Mouse (Mus musculus): ENCODE measurements around the gene Klc1. TPM values are rescaled to one million over a fixed set of nuclear protein-coding genes. Genes with fewer than 3 reads are reported as not detected.
"Not testable (repeated sequence)": the region's sequence is repeated elsewhere in the genome, so short reads cannot be mapped to it uniquely, and the experiment has no call there.

The Klc1 gene
- polyA plus RNA-seq (2014; fragmentation: Nextera tagmentation; extraction: Ambion mirVana): 95.5 and 103 TPM in 2 replicates

DNA sequence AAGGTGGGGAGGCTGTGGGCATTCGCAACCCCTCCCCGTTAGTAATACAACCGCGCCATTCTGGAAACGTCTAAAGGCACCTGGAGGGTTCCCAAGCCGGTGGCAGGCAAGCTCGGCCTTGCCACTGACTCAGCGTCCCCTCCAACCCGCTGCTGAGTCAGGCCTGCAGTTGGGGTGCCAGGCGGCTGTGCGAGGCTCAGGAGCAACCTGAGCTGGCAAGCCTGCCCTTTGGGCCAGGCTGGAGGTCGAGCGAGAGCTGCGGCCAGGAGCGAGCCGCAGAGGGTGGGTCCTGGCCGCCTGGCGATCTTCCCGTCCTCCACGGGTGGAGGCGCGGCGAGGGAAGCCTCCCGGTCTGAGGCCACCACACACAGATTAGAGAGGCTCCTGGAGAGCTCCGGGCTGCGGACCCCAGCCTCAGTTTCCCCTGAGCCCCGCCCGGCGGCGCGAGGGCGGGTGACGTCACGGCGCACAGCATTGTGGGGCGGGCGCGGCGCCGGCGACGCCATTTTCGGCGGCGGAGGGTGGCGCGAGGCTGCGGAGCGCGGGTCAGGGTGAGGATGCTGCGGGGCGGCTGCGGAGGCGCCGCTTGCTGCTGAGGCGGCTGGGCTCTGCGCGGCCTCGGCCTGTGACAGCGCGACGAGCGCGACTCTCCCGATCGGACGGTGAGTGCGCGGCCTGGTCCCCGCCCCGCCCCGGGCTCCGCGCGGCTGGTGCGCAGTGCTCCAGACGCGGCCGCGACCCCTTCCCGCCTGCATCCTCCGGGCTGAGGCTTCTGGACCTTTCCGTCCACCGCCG is at the start of gene Klc1:
TSS of gene Klc1 (plus strand) at position 469 of the 795 bp plus-strand sequence.
- Histone ChIP-seq H3K27ac (replicated peaks; ENCODE audit: low read depth, low read length) (peak within 1 kb of the TSS; percentile 62), H3K36me3 (ENCODE audit: control insufficient read depth, insufficient read depth, low read length) (no peaks in the 10 kb centered on the region; the same call in 1 of the 2 replicates), H3K27me3 (ENCODE audit: control insufficient read depth, insufficient read depth, low read length) (no peaks in the 10 kb centered on the region), H3K9me3 (ENCODE audit: control insufficient read depth, low read length) (no peaks in the 10 kb centered on the region), H3K4me2 (ENCODE audit: low read depth, severe bottlenecking) (peak within 1 kb of the TSS; percentile 87), H3K9ac (ENCODE audit: low read length) (peak within 1 kb of the TSS; percentile 93), H3K4me1 (ENCODE audit: control insufficient read depth, insufficient read depth, low read length) (peaks cover 16% of the 10 kb centered on the region), H3K4me3 (ENCODE audit: low read depth, low read length) (peak within 1 kb of the TSS; percentile 95)
- DNase-seq (ENCODE audit: low spot score) (peak; percentile 84), ATAC-seq (ENCODE audit: insufficient number of reproducible peaks, low FRiP score, low TSS enrichment, low read depth) (peak; percentile 73)
- 1% methylated on average over 59 of the region's 85 CpGs for WGBS

- Histone ChIP-seq H3K4me2 (ENCODE audit: low read depth, severe bottlenecking) (no peak overlapping the region), H3K27me3 (ENCODE audit: control insufficient read depth, insufficient read depth, low read length) (no peaks in the 10 kb centered on the region), H3K4me3 (ENCODE audit: low read depth, low read length) (no peak overlapping the region), H3K4me1 (ENCODE audit: control insufficient read depth, insufficient read depth, low read length) (peaks cover 7% of the 10 kb centered on the region), H3K9me3 (ENCODE audit: control insufficient read depth, low read length) (no peaks in the 10 kb centered on the region), H3K9ac (ENCODE audit: low read length) (no peak overlapping the region), H3K27ac (replicated peaks; ENCODE audit: low read depth, low read length) (no peak overlapping the region), H3K36me3 (ENCODE audit: control insufficient read depth, insufficient read depth, low read length) (peaks cover 22% of the 10 kb centered on the region)
- no peak for ATAC-seq (ENCODE audit: insufficient number of reproducible peaks, low FRiP score, low TSS enrichment, low read depth)
- DNase-seq (ENCODE audit: low spot score): no peak
- 95% methylated on average over 10 of the region's 10 CpGs for WGBS
These were observed 48.6 kb upstream of the Klc1 start for GRCm38 (mm10) chr12:111710091-111710490.

DNA sequence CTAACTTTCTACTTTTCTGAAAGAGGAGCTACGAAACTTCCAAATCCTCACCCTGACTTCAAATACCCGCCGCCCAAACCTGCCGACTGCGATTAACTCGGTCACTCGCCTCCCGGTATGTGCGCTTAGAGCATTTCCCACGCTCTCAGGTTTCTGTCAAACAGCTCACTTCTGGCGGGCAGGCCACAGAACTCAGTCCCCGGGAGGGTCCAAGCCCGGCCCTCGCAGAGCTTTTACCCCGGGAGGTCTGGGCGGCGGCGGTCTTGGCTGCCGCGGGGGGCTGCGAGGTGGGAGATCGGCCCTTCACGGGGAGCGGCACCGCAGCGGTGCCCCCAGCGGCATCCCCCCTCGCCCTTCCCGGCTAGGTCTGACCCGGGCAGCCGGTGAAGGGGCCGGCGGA is 46.2 kb upstream of the Klc1 start:
- ATAC-seq (ENCODE audit: insufficient number of reproducible peaks, low FRiP score, low TSS enrichment, low read depth) (peak; percentile 65), DNase-seq (ENCODE audit: low spot score) (peak; percentile 64)
- Histone ChIP-seq H3K27me3 (ENCODE audit: control insufficient read depth, insufficient read depth, low read length) (no peaks in the 10 kb centered on the region), H3K4me1 (ENCODE audit: control insufficient read depth, insufficient read depth, low read length) (peaks cover 7% of the 10 kb centered on the region), H3K4me2 (ENCODE audit: low read depth, severe bottlenecking) (peak overlapping the region; percentile 84), H3K36me3 (ENCODE audit: control insufficient read depth, insufficient read depth, low read length) (peaks cover 22% of the 10 kb centered on the region), H3K9ac (ENCODE audit: low read length) (peak overlapping the region; percentile 93), H3K27ac (replicated peaks; ENCODE audit: low read depth, low read length) (peak overlapping the region; percentile 65), H3K4me3 (ENCODE audit: low read depth, low read length) (peak overlapping the region; percentile 99), H3K9me3 (ENCODE audit: control insufficient read depth, low read length) (no peaks in the 10 kb centered on the region)
- under 1% methylated on average over 33 of the region's 33 CpGs for WGBS

DNA sequence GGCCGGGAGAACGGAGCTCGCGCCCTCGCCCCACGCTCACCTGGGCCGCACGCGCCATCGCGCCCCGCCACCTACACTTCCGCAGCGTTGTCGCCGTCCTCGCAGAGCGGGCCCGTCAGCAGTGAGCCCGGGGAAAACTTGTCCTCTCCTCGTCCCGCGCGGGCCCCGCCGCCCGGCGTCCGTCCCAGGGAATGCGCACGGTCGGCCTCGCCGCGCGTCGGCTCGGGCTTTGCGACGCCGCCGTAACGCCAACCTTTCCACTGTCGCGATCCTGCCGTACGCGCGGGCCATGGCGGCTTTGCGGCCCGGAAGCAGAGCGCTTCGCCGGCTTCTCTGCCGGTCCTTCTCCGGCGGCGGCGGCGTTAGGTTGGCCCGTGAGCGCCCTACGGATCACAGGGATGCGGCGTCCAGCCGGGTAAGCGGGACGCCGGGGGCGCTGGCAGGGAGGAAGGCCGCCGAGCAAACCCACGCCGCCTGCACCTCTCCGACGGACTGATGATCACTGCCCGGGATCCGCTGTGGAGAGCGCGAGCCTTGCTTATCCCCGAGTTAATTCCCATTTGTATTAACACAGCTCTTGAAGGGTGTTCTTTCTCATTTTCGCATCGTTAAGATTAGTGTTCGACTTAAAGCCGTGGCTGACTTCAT is 45.5 kb upstream of the Klc1 start, which contains the start of the genes Bag5 and Apopt1:
TSS of gene Bag5 (minus strand) at position 254 of the 648 bp plus-strand sequence.
TSS of gene Apopt1 (plus strand) at position 258 of the 648 bp plus-strand sequence.
- ATAC-seq (ENCODE audit: insufficient number of reproducible peaks, low FRiP score, low TSS enrichment, low read depth): peak; percentile 91
- Histone ChIP-seq H3K4me2 (ENCODE audit: low read depth, severe bottlenecking) (peak within 1 kb of the TSS; percentile 84), H3K36me3 (ENCODE audit: control insufficient read depth, insufficient read depth, low read length) (peaks cover 17% of the 10 kb centered on the region), H3K4me3 (ENCODE audit: low read depth, low read length) (peak within 1 kb of the TSS; percentile 99), H3K27ac (replicated peaks; ENCODE audit: low read depth, low read length) (peak within 1 kb of the TSS; percentile 65), H3K9ac (ENCODE audit: low read length) (peak within 1 kb of the TSS; percentile 93), H3K9me3 (ENCODE audit: control insufficient read depth, low read length) (no peaks in the 10 kb centered on the region), H3K4me1 (ENCODE audit: control insufficient read depth, insufficient read depth, low read length) (peaks cover 7% of the 10 kb centered on the region), H3K27me3 (ENCODE audit: control insufficient read depth, insufficient read depth, low read length) (no peaks in the 10 kb centered on the region)
- under 1% methylated on average over 56 of the region's 86 CpGs for WGBS
- DNase-seq (ENCODE audit: low spot score): peak; percentile 92

DNA sequence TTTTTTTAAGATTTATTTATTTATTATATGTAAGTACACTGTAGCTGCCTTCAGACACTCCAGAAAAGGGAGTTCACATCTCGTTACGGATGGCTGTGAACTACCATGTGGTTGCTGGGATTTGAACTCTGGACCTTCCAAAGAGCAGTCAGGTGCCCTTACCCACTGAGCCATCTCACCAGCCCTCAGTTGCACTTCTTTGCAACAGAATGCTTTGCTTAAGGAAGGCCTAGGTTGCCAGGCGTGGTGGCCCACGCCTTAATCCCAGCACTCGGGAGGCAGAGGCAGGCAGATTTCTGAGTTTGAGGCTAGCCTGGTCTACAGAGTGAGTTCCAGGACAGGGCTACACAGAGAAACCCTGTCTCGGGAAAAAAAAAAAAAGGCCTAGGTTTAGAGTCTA is 44.8 kb upstream of the Klc1 start:
- H3K36me3 ChIP-seq (ENCODE audit: control insufficient read depth, insufficient read depth, low read length): peaks cover 12% of the 10 kb centered on the region
- not testable (repeated sequence) for H3K27ac ChIP-seq (replicated peaks; ENCODE audit: low read depth, low read length); H3K4me1 ChIP-seq (ENCODE audit: control insufficient read depth, insufficient read depth, low read length); H3K9me3 ChIP-seq (ENCODE audit: control insufficient read depth, low read length); ATAC-seq (ENCODE audit: insufficient number of reproducible peaks, low FRiP score, low TSS enrichment, low read depth); H3K27me3 ChIP-seq (ENCODE audit: control insufficient read depth, insufficient read depth, low read length); H3K9ac ChIP-seq (ENCODE audit: low read length); DNase-seq (ENCODE audit: low spot score)
- peak overlapping the region; percentile 99 for H3K4me3 ChIP-seq (ENCODE audit: low read depth, low read length)
- peak overlapping the region; percentile 21; the same call in 1 of the 2 replicates for H3K4me2 ChIP-seq (ENCODE audit: low read depth, severe bottlenecking)
- 82% methylated on average over 6 of the region's 6 CpGs for WGBS

DNA sequence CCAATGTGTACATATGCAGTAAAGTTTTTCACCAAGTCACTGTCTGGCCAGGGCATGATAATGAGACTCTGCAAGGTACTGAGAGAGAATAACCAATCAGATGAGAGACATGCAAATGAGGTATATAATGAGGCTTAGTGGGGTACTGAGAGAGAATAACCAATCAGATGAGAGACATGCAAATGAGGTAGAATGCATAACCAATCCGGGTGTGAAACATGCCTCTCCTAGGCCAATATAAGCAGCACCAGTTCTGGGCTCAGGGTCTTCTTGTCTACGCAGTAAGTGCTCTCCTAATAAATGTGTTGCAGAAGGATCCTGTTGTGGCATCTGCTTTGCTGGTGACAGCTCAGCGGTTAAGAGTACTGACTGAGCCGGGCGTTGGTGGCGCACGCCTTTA is 42.1 kb upstream of the Klc1 start:
- WGBS: 95% methylated on average over 7 of the region's 7 CpGs
- Histone ChIP-seq H3K4me1 (ENCODE audit: control insufficient read depth, insufficient read depth, low read length) (peaks cover 5% of the 10 kb centered on the region), H3K27ac (replicated peaks; ENCODE audit: low read depth, low read length) (no peak overlapping the region), H3K36me3 (ENCODE audit: control insufficient read depth, insufficient read depth, low read length) (no peaks in the 10 kb centered on the region; the same call in 1 of the 2 replicates), H3K4me2 (ENCODE audit: low read depth, severe bottlenecking) (no peak overlapping the region), H3K9ac (ENCODE audit: low read length) (no peak overlapping the region), H3K27me3 (ENCODE audit: control insufficient read depth, insufficient read depth, low read length) (no peaks in the 10 kb centered on the region), H3K9me3 (ENCODE audit: control insufficient read depth, low read length) (no peaks in the 10 kb centered on the region), H3K4me3 (ENCODE audit: low read depth, low read length) (no peak overlapping the region)
- DNase-seq (ENCODE audit: low spot score) (no peak), ATAC-seq (ENCODE audit: insufficient number of reproducible peaks, low FRiP score, low TSS enrichment, low read depth) (no peak)

DNA sequence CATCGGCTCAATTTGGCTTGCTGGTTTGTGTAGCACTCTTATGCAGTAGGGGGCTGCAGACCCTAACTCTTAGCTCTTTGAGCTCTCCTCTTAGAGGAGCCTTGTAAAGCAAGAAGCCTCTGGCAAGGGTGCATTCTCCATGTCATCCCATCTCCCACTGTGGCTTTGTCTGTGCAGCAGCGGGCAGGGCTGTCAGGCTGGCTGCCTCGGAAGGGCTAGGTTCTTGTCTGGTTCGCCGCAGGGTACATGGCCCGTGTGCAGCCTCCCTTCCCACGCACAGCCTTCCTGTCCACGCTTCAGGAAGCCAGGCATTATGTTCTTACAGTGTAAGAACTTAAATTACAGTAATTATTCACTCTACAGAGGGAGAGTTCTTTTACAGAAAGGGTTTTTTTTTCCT is 40.0 kb upstream of the Klc1 start:
- DNase-seq (ENCODE audit: low spot score) (no peak), ATAC-seq (ENCODE audit: insufficient number of reproducible peaks, low FRiP score, low TSS enrichment, low read depth) (no peak)
- Histone ChIP-seq H3K4me1 (ENCODE audit: control insufficient read depth, insufficient read depth, low read length) (no peaks in the 10 kb centered on the region), H3K9me3 (ENCODE audit: control insufficient read depth, low read length) (no peaks in the 10 kb centered on the region), H3K9ac (ENCODE audit: low read length) (no peak overlapping the region), H3K27me3 (ENCODE audit: control insufficient read depth, insufficient read depth, low read length) (no peaks in the 10 kb centered on the region), H3K4me3 (ENCODE audit: low read depth, low read length) (no peak overlapping the region), H3K27ac (replicated peaks; ENCODE audit: low read depth, low read length) (no peak overlapping the region), H3K36me3 (ENCODE audit: control insufficient read depth, insufficient read depth, low read length) (peaks cover 1% of the 10 kb centered on the region; the same call in 1 of the 2 replicates), H3K4me2 (ENCODE audit: low read depth, severe bottlenecking) (no peak overlapping the region)
- 81% methylated on average over 8 of the region's 8 CpGs for WGBS

DNA sequence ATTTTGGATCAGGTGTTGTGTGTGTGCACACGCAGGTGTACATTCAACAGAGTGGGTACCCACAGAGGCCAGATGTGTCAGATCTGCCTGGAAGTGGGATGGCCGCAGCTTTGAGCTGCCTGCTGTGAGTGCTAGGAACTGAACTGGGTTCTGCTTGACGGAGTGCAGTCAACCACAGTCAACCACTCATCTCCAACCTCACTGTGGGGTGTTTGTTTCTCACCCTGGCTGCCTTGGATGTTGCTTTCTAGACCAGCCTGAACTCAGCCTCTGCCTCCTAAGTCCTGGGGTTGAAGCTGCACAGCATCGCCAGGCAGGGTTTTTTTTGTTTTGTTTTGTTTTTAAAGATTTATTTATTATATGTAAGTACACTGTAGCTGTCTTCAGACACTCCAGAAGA is 38.4 kb upstream of the Klc1 start:
- DNase-seq (ENCODE audit: low spot score) (no peak), ATAC-seq (ENCODE audit: insufficient number of reproducible peaks, low FRiP score, low TSS enrichment, low read depth) (no peak)
- H3K27me3 ChIP-seq (ENCODE audit: control insufficient read depth, insufficient read depth, low read length): no peaks in the 10 kb centered on the region
- no peaks in the 10 kb centered on the region for H3K9me3 ChIP-seq (ENCODE audit: control insufficient read depth, low read length)
- no peaks in the 10 kb centered on the region for H3K4me1 ChIP-seq (ENCODE audit: control insufficient read depth, insufficient read depth, low read length)
- no peak overlapping the region for H3K4me2 ChIP-seq (ENCODE audit: low read depth, severe bottlenecking)
- H3K27ac ChIP-seq (replicated peaks; ENCODE audit: low read depth, low read length): no peak overlapping the region
- no peak overlapping the region for H3K4me3 ChIP-seq (ENCODE audit: low read depth, low read length)
- WGBS: 85% methylated on average over 4 of the region's 4 CpGs
- peaks cover 2% of the 10 kb centered on the region; the same call in 1 of the 2 replicates for H3K36me3 ChIP-seq (ENCODE audit: control insufficient read depth, insufficient read depth, low read length)
- no peak overlapping the region for H3K9ac ChIP-seq (ENCODE audit: low read length)

All from limb, embryonic 11.5 days (tissue).